Mouse (Mus musculus) intestine, embryonic 14.5 days (tissue): ENCODE results near the gene Slc29a3. TPM values are rescaled to one million over a fixed set of nuclear protein-coding genes. Genes with fewer than 3 reads are reported as not detected.

Experiments used
- ATAC-seq: fragments of 200-750 bp; cut with Nextera tagmentation; replicated peaks from 2 replicates; pipeline ENCODE4 v1.8.0; 2017; ENCODE audit warnings: low read depth, moderate number of reproducible peaks, moderate TSS enrichment, moderate library complexity; ENCODE audit not compliant: low FRiP score, low TSS enrichment
- DNase-seq: peaks from one replicate; pipeline ENCODE4 v3.0.0-alpha.2; 2018; ENCODE audit warnings: low spot score
- H3K27ac ChIP-seq: fragments of 300-500 bp; sonication (generic); 2 replicates; pipeline ENCODE4 v1.5.1; 2014; ENCODE audit warnings: low read depth, mild to moderate bottlenecking, control low read depth
- H3K27me3 ChIP-seq: fragments of 300-500 bp; sonication (generic); replicated peaks from 2 replicates; pipeline ENCODE4 v1.6.1; 2014; ENCODE audit warnings: low read length, control low read depth; ENCODE audit not compliant: control insufficient read depth, insufficient read depth
- H3K36me3 ChIP-seq: fragments of 300-500 bp; sonication (generic); 2 replicates; pipeline ENCODE4 v1.6.1; 2014; ENCODE audit warnings: low read length, control low read depth; ENCODE audit not compliant: control insufficient read depth, insufficient read depth
- H3K4me1 ChIP-seq: fragments of 300-500 bp; sonication (generic); replicated peaks from 2 replicates; pipeline ENCODE4 v1.6.1; 2014; ENCODE audit warnings: low read length, control low read depth, mixed read lengths; ENCODE audit not compliant: control insufficient read depth, insufficient read depth
- H3K4me2 ChIP-seq: fragments of 300-500 bp; sonication (generic); 2 replicates; pipeline ENCODE4 v1.6.1; 2014; ENCODE audit warnings: low read length
- H3K4me3 ChIP-seq: fragments of 300-500 bp; sonication (generic); 2 replicates; pipeline ENCODE4 v1.5.1; 2014; ENCODE audit warnings: low read depth, low read length, control low read depth, mixed read lengths
- H3K9ac ChIP-seq: fragments of 300-500 bp; sonication (generic); 2 replicates; pipeline ENCODE4 v1.6.1; 2014; ENCODE audit warnings: mild to moderate bottlenecking, low read length
- H3K9me3 ChIP-seq: fragments of 300-500 bp; sonication (generic); 2 replicates; pipeline ENCODE4 v1.6.1; 2016; ENCODE audit warnings: low read length, control low read depth; ENCODE audit not compliant: control insufficient read depth
- WGBS: fragments of 180-500 bp; shearing (Covaris S2); extraction: QIAGEN DNeasy Blood & Tissue Kit; methylation state at CpG from one replicate; pipeline ENCODE4 v1.1.7; 2014; 5-methylcytosine and 5-hydroxymethylcytosine counted together
- polyA plus RNA-seq: library from polyadenylated mRNA; unstranded; fragments of >200 nt; fragmentation: Nextera tagmentation; extraction: Ambion mirVana; gene quantifications from 2 replicates; pipeline ENCODE4 v1.2.1, GENCODE M21; 2014

The Slc29a3 gene
- polyA plus RNA-seq, 1 experiment from 2014 or later: 7.8 TPM

DNA sequence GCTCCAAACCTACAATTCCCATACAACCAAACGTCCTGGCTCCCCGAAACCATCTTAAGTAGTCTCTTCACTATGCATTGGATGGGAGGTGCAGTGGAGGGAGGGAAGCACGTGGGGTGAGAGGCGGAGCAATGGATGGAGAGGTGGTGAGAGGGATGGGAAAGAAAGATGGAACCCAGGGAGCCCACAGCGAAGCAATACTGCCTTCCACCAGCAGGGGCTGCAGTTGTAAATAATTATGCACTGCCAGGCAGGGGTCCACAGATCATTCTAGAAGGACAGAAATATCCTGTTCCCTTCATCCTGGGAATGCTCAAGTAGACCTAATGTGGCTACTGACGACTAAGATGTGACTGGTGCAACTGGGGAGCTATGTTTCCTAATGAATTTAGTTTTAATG lies 22.9 kb upstream of the Slc29a3 start:
- no peak overlapping the region for H3K4me2 ChIP-seq
- DNase-seq: no peak
- H3K9ac ChIP-seq: no peak overlapping the region
- no peak overlapping the region for H3K27ac ChIP-seq
- ATAC-seq: no peak
- no peaks in the 10 kb centered on the region for H3K27me3 ChIP-seq
- H3K4me1 ChIP-seq: no peaks in the 10 kb centered on the region
- 72% methylated on average over 6 of the region's 6 CpGs for WGBS
- H3K4me3 ChIP-seq: no peak overlapping the region
- peaks cover 6% of the 10 kb centered on the region; the same call in 1 of the 2 replicates for H3K36me3 ChIP-seq
- no peaks in the 10 kb centered on the region for H3K9me3 ChIP-seq

DNA sequence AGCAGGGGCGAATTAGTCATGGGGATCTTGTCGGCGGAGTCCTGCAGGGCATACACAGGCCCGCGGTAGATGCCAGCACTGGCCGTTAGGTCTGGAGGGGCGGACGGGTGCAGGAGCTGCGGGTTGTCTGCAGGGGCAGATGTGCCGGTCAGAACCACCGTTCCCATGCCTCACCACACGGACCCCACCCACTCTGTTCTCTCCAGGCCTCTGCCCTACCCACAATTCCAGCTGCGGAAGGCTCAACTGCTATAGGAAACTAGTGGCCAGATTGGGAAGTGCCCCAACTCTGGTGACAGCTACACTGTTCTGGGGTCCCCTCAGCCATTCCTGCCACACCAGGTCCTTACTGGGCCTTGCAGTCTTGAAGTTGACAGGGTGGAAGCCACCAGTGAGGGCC lies 22.0 kb upstream of the Slc29a3 start:
- no peak overlapping the region for H3K27ac ChIP-seq
- 98% methylated on average over 13 of the region's 13 CpGs for whole genome bisulfite sequencing
- DNase-seq (no peak), ATAC-seq (no peak)
- H3K9ac ChIP-seq: no peak overlapping the region
- no peak overlapping the region for H3K4me3 ChIP-seq
- no peaks in the 10 kb centered on the region for H3K9me3 ChIP-seq
- H3K27me3 ChIP-seq: no peaks in the 10 kb centered on the region
- no peak overlapping the region for H3K4me2 ChIP-seq
- H3K36me3 ChIP-seq: peaks cover 6% of the 10 kb centered on the region; the same call in 1 of the 2 replicates
- H3K4me1 ChIP-seq: no peaks in the 10 kb centered on the region

DNA sequence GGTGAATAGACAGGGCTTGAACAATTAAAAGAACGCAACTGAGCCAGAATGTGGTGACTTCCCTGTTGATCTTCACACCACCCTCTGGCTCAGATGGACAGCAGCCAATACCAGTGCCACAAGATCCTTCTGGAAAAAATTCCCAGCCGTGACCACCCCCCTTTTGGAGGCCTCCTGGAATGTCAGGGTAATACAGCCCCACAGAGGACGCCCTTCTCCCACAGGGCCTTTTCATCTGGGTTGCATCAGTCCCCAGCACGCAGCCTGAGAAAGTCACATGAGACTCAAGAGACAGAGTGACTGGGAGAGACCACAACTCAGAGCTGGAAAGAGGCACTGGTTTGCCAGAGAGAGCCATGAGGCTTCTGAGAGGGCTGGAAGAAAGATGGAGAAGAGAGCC lies 18.3 kb upstream of the Slc29a3 start:
- Histone ChIP-seq H3K9me3 (no peaks in the 10 kb centered on the region), H3K4me2 (no peak overlapping the region), H3K27me3 (no peaks in the 10 kb centered on the region), H3K4me3 (no peak overlapping the region), H3K4me1 (no peaks in the 10 kb centered on the region), H3K36me3 (peaks cover 14% of the 10 kb centered on the region; the same call in 1 of the 2 replicates), H3K27ac (no peak overlapping the region), H3K9ac (no peak overlapping the region)
- WGBS: 73% methylated on average over 4 of the region's 4 CpGs
- no peak for DNase-seq
- ATAC-seq: no peak

DNA sequence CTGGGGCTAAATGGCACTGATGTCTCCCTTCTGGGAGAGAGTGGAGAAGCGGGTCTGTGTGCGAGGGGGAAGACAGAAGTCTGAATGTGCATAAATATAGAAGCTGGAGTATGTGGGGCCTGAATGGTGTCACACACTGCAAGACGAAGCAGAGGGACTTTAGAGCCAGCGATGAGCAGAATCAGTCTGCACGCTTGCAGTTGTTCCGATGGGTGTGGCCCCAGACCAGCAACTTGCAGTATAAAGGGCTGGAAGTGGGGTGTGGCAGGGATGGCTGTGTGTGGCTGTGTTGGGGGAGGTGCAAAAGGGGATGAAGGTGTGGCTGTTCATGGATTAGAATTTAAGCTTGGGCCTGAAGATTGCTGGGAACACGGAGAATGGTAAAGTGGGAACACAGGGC lies 16.0 kb upstream of the Slc29a3 start:
- Histone ChIP-seq H3K4me3 (no peak overlapping the region), H3K9ac (no peak overlapping the region), H3K4me1 (no peaks in the 10 kb centered on the region), H3K27ac (no peak overlapping the region), H3K4me2 (no peak overlapping the region), H3K27me3 (no peaks in the 10 kb centered on the region), H3K36me3 (peaks cover 20% of the 10 kb centered on the region), H3K9me3 (no peaks in the 10 kb centered on the region)
- no peak for DNase-seq
- ATAC-seq: no peak
- WGBS: 74% methylated on average over 7 of the region's 7 CpGs

DNA sequence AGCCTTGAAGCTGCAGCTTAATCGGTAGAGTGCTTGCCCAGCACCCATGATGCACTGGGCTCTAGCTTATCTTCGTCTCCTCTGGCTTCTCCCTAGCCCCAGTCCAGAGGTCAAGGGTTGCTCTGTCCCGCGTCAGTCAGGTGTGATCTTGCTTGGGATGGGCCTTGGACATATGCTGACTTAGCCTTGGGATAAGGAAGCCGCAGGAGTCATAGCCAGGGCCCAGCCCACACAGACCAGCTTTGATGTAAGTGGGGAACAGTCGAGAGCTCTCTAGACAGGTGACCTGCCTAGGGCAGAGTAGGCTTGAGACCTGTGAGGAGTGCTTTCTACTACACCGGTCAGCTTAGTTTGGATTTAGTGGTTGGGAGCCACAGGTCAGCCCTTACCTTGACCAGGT lies 14.8 kb upstream of the Slc29a3 start:
- Histone ChIP-seq H3K27me3 (no peaks in the 10 kb centered on the region), H3K9me3 (no peaks in the 10 kb centered on the region), H3K36me3 (peaks cover 20% of the 10 kb centered on the region), H3K4me1 (no peaks in the 10 kb centered on the region), H3K4me2 (no peak overlapping the region), H3K27ac (no peak overlapping the region), H3K9ac (no peak overlapping the region), H3K4me3 (no peak overlapping the region)
- 85% methylated on average over 7 of the region's 7 CpGs for whole genome bisulfite sequencing
- DNase-seq (no peak), ATAC-seq (0 out of 2 replicates have a peak, but pooled peaks have one; percentile 25)

DNA sequence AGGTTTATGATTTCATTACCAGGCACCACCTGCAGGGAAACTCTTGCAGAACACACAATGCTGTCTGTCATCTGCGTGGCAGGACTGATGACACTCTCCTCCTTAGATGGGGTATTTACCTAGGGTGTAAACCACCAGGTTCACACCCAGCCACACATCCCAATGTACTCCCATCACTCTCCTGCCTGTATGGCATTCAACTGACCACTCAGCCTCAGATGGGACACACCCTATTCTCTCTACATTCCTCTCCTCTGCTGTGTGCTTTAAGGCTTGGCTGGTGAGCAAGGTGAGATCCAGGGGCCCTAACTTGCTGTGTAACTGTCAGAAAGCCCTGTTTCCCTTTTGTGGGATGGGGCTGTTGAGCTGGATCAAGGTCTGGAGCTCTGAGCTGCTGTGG lies 9.5 kb upstream of the Slc29a3 start:
- 71% methylated on average over 1 of the region's 1 CpGs for WGBS
- no peaks in the 10 kb centered on the region; the same call in 1 of the 2 replicates for H3K9me3 ChIP-seq
- peaks cover 10% of the 10 kb centered on the region for H3K36me3 ChIP-seq
- H3K27ac ChIP-seq: no peak overlapping the region
- no peak overlapping the region for H3K9ac ChIP-seq
- ATAC-seq (peak; percentile 41; the same call in 1 of the 2 replicates), DNase-seq (no peak)
- H3K4me1 ChIP-seq: peaks cover 3% of the 10 kb centered on the region; the same call in 1 of the 2 replicates
- no peak overlapping the region for H3K4me3 ChIP-seq
- H3K27me3 ChIP-seq: no peaks in the 10 kb centered on the region
- no peak overlapping the region for H3K4me2 ChIP-seq

DNA sequence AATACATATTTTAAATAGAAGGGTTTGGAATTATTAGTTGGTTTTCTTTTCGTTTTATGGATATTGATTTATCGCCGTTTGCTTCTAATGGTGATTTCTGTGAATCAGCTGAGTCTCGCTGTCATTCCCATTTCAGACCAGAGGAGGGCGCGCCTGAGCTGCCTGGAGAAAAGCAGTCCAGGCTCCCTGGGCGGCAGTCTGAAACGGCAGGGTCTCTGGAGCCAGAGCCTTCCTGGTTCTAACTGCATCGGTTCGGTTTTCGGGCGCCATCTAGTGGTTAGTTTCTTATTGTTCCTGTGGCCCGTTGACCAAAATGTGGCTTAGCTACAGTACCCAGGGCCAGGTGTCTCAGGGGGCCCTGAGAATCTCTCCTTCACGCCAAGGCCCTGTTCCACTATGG lies 7.8 kb upstream of the Slc29a3 start:
- 8% methylated on average over 14 of the region's 14 CpGs for WGBS
- no peaks in the 10 kb centered on the region for H3K27me3 ChIP-seq
- H3K36me3 ChIP-seq: peaks cover 5% of the 10 kb centered on the region; the same call in 1 of the 2 replicates
- no peaks in the 10 kb centered on the region; the same call in 1 of the 2 replicates for H3K9me3 ChIP-seq
- no peak overlapping the region for H3K4me3 ChIP-seq
- DNase-seq (peak; percentile 92), ATAC-seq (peak; percentile 72)
- H3K27ac ChIP-seq: no peak overlapping the region
- no peak overlapping the region for H3K4me2 ChIP-seq
- H3K9ac ChIP-seq: no peak overlapping the region
- H3K4me1 ChIP-seq: peaks cover 3% of the 10 kb centered on the region; the same call in 1 of the 2 replicates

DNA sequence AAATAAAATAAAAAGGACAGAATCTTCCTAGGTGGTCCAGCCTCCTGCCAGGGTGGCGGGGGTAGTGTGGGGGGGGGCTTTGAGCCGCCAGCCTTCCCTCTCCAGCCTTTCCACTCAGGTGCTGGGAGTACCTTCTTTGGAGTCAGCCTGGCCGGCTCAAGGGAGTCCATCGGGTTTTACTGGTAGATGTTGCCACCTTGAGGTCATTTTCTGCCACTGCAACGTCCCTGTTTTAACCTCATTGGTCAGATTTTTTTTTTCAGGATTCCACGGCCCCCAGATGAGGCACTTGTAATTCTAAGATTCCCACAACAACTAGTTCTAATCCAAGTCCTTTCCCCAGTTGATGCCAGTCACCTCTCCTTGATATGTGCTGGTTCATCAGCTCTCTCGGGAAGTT lies 4.4 kb upstream of the Slc29a3 start:
- no peak for ATAC-seq
- no peak overlapping the region for H3K4me3 ChIP-seq

DNA sequence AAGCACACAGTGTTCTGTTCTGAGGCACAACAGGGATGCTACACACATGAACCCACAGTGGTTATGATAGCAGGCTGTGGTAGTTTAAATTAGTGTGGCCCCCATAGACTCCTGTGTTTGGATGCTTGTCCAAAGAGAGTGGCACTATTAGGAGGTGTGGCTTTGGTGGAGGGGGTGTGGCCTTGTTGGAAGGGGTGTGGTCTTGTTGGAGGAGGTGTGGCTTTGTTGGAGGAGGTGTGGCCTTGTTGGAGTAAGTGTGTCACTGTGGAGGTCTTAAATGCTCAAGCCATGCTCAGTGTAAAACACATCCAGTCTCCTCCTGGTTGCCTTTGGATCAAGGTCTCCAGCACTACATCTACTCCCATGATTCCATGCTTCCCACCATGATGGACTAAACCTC lies 3.6 kb upstream of the Slc29a3 start:
- Histone ChIP-seq H3K4me2 (no peak overlapping the region), H3K4me1 (peaks cover 8% of the 10 kb centered on the region; the same call in 1 of the 2 replicates), H3K27ac (no peak overlapping the region), H3K27me3 (no peaks in the 10 kb centered on the region), H3K4me3 (no peak overlapping the region), H3K9ac (no peak overlapping the region), H3K9me3 (peaks cover 2% of the 10 kb centered on the region; the same call in 1 of the 2 replicates), H3K36me3 (no peaks in the 10 kb centered on the region)
- ATAC-seq (no peak), DNase-seq (no peak)

More for the DNA sequence above, 4.4 kb upstream of the Slc29a3 start:
- peaks cover 2% of the 10 kb centered on the region; the same call in 1 of the 2 replicates for H3K9me3 ChIP-seq
- no peak overlapping the region for H3K27ac ChIP-seq
- peaks cover 6% of the 10 kb centered on the region; the same call in 1 of the 2 replicates for H3K4me1 ChIP-seq
- 8% methylated on average over 7 of the region's 7 CpGs for WGBS
- no peaks in the 10 kb centered on the region for H3K27me3 ChIP-seq
- peak; percentile 79 for DNase-seq
- no peak overlapping the region for H3K4me2 ChIP-seq
- H3K9ac ChIP-seq: no peak overlapping the region
- no peaks in the 10 kb centered on the region for H3K36me3 ChIP-seq
